Mouse (Mus musculus): ENCODE data around the gene Srebf1. TPM values are rescaled to one million over a fixed set of nuclear protein-coding genes. Genes with fewer than 3 reads are reported as not detected.

Gene Srebf1
- total and polyA plus RNA-seq, 2 experiments: 151 to 580 TPM

DNA sequence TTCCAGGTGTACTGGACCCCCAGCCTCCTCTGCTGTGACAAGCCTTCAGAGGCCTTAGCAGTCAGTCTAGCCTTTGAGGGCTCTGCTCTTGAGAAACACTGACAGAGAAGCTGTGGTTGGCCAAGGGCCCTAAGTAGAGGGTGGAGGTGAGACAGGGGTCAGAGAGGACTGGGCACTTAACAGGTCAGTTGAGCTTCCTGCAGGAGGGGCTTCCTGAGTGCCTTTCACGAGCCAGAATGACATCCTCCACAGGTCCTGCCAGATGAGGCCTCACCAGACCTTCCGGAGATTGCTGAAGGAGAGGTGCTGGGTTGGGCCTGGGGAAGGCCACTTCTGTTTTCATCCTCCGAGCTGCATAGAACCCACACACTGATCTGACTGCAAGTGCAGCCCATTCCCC is 6.1 kb upstream of the Srebf1 start:
- H3K36me3 ChIP-seq (ENCODE audit: control insufficient read depth, insufficient read depth, low read length): no peaks in the 10 kb centered on the region
- 84% methylated on average over 3 of the region's 3 CpGs for WGBS
- H3K27me3 ChIP-seq (ENCODE audit: control insufficient read depth, insufficient read depth, low read length): no peaks in the 10 kb centered on the region
- no peak overlapping the region for H3K4me3 ChIP-seq (ENCODE audit: insufficient read depth, low read depth, low read length)
- TF ChIP-seq POLR2A (IDR thresholded peaks at IDR 0.05; ENCODE audit: extremely low read depth, insufficient read depth, low read length) (no peak), CTCF (IDR thresholded peaks at IDR 0.05; ENCODE audit: low read depth, low read length) (no peak)
- no peaks in the 10 kb centered on the region for H3K79me2 ChIP-seq (ENCODE audit: control insufficient read depth, insufficient read depth, low read length)
- peaks cover 16% of the 10 kb centered on the region for H3K4me1 ChIP-seq (ENCODE audit: control insufficient read depth, insufficient read depth, low read length)
- no peak overlapping the region for H3K9ac ChIP-seq (ENCODE audit: low read depth, low read length)
- H3K27ac ChIP-seq (replicated peaks; ENCODE audit: insufficient read depth, low read depth, low read length): no peak overlapping the region
- DNase-seq (ENCODE audit: extremely low read depth, low read depth, low spot score): no peak

DNA sequence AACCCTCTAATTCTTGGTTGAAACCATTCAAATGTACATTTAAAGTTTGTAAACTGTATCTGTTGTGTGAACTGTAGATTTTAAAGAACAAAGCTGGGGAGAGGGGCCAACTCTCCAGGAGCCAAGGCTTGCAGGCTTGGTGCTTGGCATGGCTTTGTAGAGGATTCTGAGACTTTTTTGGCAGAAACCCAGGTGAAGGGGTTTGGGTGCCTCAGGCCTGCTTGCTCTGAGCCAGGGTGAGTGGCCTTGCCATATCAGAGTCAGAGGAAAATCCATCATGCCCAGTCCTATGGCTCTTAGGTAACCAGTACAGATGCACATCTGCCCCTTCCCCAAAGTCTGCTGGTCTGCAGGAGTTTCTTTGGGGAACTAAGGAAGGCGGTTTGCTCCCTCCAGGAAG is 3.5 kb upstream of the Srebf1 start:
- Histone ChIP-seq H3K27me3 (ENCODE audit: control insufficient read depth, insufficient read depth, low read length) (no peaks in the 10 kb centered on the region), H3K27ac (replicated peaks; ENCODE audit: insufficient read depth, low read depth, low read length) (peak overlapping the region; percentile 78), H3K9ac (ENCODE audit: low read depth, low read length) (no peak overlapping the region), H3K4me3 (ENCODE audit: insufficient read depth, low read depth, low read length) (no peak overlapping the region), H3K79me2 (ENCODE audit: control insufficient read depth, insufficient read depth, low read length) (no peaks in the 10 kb centered on the region), H3K4me1 (ENCODE audit: control insufficient read depth, insufficient read depth, low read length) (peaks cover 28% of the 10 kb centered on the region), H3K36me3 (ENCODE audit: control insufficient read depth, insufficient read depth, low read length) (no peaks in the 10 kb centered on the region)
- TF ChIP-seq POLR2A (IDR thresholded peaks at IDR 0.05; ENCODE audit: extremely low read depth, insufficient read depth, low read length) (no peak), CTCF (IDR thresholded peaks at IDR 0.05; ENCODE audit: low read depth, low read length) (no peak)
- peak; percentile 41 for DNase-seq (ENCODE audit: extremely low read depth, low read depth, low spot score)
- WGBS: 83% methylated on average over 1 of the region's 1 CpGs

DNA sequence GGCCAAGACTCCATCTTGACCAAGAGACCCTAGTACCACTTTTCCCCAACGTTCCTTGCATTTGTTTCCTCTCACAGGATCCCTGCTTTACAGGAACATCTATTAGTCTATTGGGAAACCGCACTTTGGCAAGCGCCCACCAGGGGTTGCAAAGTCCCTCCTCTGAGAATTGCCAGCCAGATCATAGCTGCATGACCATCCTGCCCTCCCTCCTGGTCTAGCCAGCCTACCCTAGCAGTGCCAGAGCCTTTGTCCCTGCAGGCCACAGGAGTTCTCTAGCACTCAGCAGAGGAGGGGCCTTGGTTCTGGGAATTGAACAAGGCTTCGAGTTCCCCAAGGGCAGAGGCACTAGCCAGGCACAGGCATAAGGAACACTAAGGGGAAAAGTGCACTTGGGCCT is 2.3 kb upstream of the Srebf1 start:
- DNase-seq (ENCODE audit: extremely low read depth, low read depth, low spot score): peak; percentile 94
- Histone ChIP-seq H3K79me2 (ENCODE audit: control insufficient read depth, insufficient read depth, low read length) (peaks cover 5% of the 10 kb centered on the region; the same call in 1 of the 2 replicates), H3K4me1 (ENCODE audit: control insufficient read depth, insufficient read depth, low read length) (peaks cover 31% of the 10 kb centered on the region), H3K36me3 (ENCODE audit: control insufficient read depth, insufficient read depth, low read length) (no peaks in the 10 kb centered on the region), H3K27ac (replicated peaks; ENCODE audit: insufficient read depth, low read depth, low read length) (peak overlapping the region; percentile 90), H3K9ac (ENCODE audit: low read depth, low read length) (peak overlapping the region; percentile 22; the same call in 1 of the 2 replicates), H3K4me3 (ENCODE audit: insufficient read depth, low read depth, low read length) (no peak overlapping the region), H3K27me3 (ENCODE audit: control insufficient read depth, insufficient read depth, low read length) (no peaks in the 10 kb centered on the region)
- TF ChIP-seq POLR2A (IDR thresholded peaks at IDR 0.05; ENCODE audit: extremely low read depth, insufficient read depth, low read length) (no peak), CTCF (IDR thresholded peaks at IDR 0.05; ENCODE audit: low read depth, low read length) (no peak)
- 17% methylated on average over 4 of the region's 4 CpGs for WGBS

DNA sequence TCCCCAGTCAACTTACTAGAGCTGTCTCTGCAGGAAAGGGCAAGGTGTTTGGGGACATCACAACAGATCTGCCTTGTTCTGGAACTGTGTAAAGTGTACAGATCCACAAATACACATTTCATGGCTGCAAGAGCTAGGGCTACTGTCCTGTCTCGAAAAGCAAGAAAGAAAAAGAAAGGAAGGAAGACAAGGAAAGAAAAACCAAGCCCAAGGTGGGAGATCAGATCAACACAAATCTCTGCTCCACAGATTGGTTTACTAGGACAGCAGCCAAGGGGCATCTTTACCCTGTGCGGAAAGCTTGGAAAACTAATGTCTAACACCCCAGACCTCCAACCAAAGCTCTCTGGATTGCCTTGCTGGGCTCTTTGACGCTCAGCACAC is 304 bp downstream of the Srebf1 start:
- no peak for TF ChIP-seq POLR2A (IDR thresholded peaks at IDR 0.05; ENCODE audit: extremely low read depth, insufficient read depth, low read length)
- TF ChIP-seq CTCF (IDR thresholded peaks at IDR 0.05; ENCODE audit: low read depth, low read length): no peak
- peak overlapping the region; percentile 96 for H3K27ac ChIP-seq (replicated peaks; ENCODE audit: insufficient read depth, low read depth, low read length)
- peak overlapping the region; percentile 87 for H3K9ac ChIP-seq (ENCODE audit: low read depth, low read length)
- H3K4me3 ChIP-seq (ENCODE audit: insufficient read depth, low read depth, low read length): peak overlapping the region; percentile 72
- DNase-seq (ENCODE audit: extremely low read depth, low read depth, low spot score): no peak
- H3K79me2 ChIP-seq (ENCODE audit: control insufficient read depth, insufficient read depth, low read length): peaks cover 31% of the 10 kb centered on the region
- peaks cover 38% of the 10 kb centered on the region for H3K4me1 ChIP-seq (ENCODE audit: control insufficient read depth, insufficient read depth, low read length)
- H3K27me3 ChIP-seq (ENCODE audit: control insufficient read depth, insufficient read depth, low read length): no peaks in the 10 kb centered on the region
- WGBS: 25% methylated on average over 3 of the region's 3 CpGs
- no peaks in the 10 kb centered on the region for H3K36me3 ChIP-seq (ENCODE audit: control insufficient read depth, insufficient read depth, low read length)

DNA sequence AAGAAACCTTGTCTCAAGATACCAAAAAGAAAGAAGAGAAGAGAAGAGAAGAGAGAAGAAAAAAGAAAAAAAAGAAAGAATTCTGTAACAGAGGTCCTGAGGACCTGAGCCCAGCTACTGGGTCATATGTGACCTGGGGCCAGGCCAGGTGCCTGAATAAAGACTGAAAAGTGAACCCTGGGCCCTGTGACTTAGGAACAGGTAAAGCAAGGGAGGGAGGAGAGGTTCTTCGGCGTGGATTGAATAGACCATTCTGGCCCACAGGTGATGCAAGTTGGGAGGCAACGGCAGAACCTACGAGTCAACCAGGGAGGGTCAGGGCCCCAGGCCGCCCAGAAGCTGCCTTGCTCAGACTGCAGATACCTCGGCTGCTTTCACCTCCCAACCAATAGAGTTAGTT is 956 bp downstream of the Srebf1 start:
- Histone ChIP-seq H3K36me3 (ENCODE audit: control insufficient read depth, insufficient read depth, low read length) (no peaks in the 10 kb centered on the region), H3K9ac (ENCODE audit: low read depth, low read length) (peak overlapping the region; percentile 87), H3K27me3 (ENCODE audit: control insufficient read depth, insufficient read depth, low read length) (no peaks in the 10 kb centered on the region), H3K27ac (replicated peaks; ENCODE audit: insufficient read depth, low read depth, low read length) (peak overlapping the region; percentile 96), H3K4me1 (ENCODE audit: control insufficient read depth, insufficient read depth, low read length) (peaks cover 41% of the 10 kb centered on the region), H3K4me3 (ENCODE audit: insufficient read depth, low read depth, low read length) (peak overlapping the region; percentile 43), H3K79me2 (ENCODE audit: control insufficient read depth, insufficient read depth, low read length) (peaks cover 34% of the 10 kb centered on the region)
- no peak for TF ChIP-seq POLR2A (IDR thresholded peaks at IDR 0.05; ENCODE audit: extremely low read depth, insufficient read depth, low read length)
- no peak for TF ChIP-seq CTCF (IDR thresholded peaks at IDR 0.05; ENCODE audit: low read depth, low read length)
- DNase-seq (ENCODE audit: extremely low read depth, low read depth, low spot score): peak; percentile 62
- WGBS: 33% methylated on average over 6 of the region's 6 CpGs

DNA sequence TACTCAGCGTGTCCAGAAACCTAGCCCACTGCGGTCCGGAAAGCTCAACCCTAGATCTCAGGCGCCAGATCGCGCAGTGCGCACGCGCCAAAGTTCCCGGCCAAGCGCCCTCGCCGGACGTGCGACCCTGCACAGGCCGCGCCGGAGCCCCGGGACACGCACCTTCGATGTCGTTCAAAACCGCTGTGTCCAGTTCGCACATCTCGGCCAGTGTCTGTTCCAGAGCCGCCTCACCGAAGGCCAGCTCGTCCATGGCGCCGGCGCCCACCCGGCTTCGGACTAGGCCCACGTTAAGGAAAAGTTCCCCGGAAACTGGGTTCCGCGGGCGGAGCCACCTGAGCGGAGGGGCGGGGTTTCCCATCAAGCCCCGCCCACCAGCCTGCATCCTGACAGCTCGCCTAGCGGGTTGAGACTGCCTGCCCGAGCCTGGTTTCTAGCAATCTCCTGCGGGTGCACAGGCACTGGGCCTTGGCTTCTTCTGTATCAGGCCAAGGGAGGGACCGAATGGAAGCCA is 2.0 kb downstream of the Srebf1 start:
- TF ChIP-seq CTCF (IDR thresholded peaks at IDR 0.05; ENCODE audit: low read depth, low read length): no peak
- peak; percentile 48; the same call in 1 of the 2 replicates for TF ChIP-seq POLR2A (IDR thresholded peaks at IDR 0.05; ENCODE audit: extremely low read depth, insufficient read depth, low read length)
- Histone ChIP-seq H3K9ac (ENCODE audit: low read depth, low read length) (peak overlapping the region; percentile 95), H3K4me1 (ENCODE audit: control insufficient read depth, insufficient read depth, low read length) (peaks cover 39% of the 10 kb centered on the region), H3K4me3 (ENCODE audit: insufficient read depth, low read depth, low read length) (peak overlapping the region; percentile 89), H3K27me3 (ENCODE audit: control insufficient read depth, insufficient read depth, low read length) (no peaks in the 10 kb centered on the region), H3K27ac (replicated peaks; ENCODE audit: insufficient read depth, low read depth, low read length) (peak overlapping the region; percentile 77), H3K79me2 (ENCODE audit: control insufficient read depth, insufficient read depth, low read length) (peaks cover 39% of the 10 kb centered on the region), H3K36me3 (ENCODE audit: control insufficient read depth, insufficient read depth, low read length) (no peaks in the 10 kb centered on the region)
- WGBS: 0% methylated on average over 46 of the region's 46 CpGs
- peak; percentile 77 for DNase-seq (ENCODE audit: extremely low read depth, low read depth, low spot score)

Measured in liver, adult 2 months (tissue).